Mouse (Mus musculus) neural tube, embryonic 10.5 days (tissue): ENCODE data around the gene Cox6a1.
"Not testable (repeated sequence)": the region's sequence is repeated elsewhere in the genome, so short reads cannot be mapped to it uniquely, and the experiment has no call there.

Experiments
- DNase-seq: peaks from one replicate; pipeline ENCODE4 v3.0.0-alpha.2; 2017; ENCODE audit warnings: low spot score; ENCODE audit errors: extremely low spot score

Gene Cox6a1

DNA sequence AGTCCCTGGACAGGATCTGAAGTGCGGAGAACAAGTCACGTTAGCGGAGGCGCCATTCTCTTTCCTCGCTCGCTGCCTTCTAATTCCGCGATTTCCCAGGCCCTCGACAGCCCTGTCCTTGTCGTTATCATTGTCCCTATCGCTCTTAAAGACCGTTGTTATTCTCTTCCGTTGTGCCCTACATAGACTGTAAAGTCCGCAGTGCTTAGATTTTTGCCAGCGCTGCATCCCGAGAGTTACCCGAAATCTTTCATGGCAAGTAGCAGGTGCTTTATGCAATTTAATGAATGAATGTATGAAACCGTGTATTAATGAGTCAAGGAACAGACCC lies 409 bp upstream of the Cox6a1 start:
- no peak for DNase-seq

DNA sequence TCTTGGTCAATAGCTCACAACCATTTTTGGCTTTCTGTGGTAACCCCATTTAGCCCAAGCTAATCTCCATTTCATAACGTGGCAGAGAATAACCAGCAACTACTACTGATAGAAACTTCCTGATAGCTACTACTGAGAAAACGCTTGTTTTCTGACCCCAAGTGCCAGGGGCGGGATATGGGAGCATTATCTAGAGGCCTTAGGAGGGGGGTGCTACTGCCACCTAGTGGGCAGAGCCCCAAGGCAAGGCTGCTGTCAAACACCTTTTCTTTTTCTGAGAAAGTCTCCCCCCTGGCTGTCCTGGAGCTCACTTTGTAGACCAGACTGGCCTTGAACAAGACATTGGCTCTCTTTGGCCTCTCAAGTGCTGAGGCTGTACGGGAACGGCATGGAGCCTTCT lies 1.2 kb downstream of the Cox6a1 start:
- DNase-seq = peak; percentile 70

DNA sequence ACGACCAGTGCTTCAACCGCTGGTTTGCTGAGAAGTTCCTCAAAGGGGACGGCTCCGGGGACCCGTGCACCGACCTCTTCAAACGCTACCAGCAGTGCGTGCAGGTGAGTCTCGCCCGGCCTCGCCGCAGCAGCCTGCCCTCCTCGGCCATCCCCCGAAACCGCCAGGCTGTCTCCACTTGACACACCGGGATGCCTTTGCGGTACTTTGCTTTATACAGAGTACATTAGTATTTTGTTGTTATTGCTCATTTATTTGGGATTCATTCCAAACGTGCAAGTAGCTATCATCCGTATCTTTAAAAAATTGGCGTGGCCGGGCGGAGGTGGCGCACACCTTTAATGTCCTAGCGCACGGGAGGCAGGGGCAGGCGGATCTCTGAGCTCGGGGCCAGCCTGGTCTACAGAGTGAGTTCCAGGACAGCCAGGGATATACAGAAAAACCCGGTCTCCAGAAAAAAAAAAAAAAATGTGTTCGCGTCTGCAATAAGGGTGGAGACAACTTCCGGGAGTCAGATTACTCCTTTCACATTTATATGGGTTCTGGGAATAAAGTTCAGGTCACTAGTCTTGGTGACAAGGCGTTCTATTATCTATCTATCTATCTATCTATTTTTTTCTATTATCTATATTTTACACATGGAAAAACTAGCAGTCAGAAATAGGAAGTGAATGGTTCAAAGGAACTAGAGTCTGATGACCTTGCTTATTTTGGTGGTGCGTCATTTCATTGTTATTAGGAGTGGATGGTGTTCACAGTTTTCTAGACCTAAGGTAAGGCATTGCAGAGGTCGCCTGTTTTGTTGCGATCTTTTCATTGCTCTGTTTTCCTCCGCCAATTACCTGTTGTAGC lies 7.2 kb downstream of the Cox6a1 start:
- no peak for DNase-seq

DNA sequence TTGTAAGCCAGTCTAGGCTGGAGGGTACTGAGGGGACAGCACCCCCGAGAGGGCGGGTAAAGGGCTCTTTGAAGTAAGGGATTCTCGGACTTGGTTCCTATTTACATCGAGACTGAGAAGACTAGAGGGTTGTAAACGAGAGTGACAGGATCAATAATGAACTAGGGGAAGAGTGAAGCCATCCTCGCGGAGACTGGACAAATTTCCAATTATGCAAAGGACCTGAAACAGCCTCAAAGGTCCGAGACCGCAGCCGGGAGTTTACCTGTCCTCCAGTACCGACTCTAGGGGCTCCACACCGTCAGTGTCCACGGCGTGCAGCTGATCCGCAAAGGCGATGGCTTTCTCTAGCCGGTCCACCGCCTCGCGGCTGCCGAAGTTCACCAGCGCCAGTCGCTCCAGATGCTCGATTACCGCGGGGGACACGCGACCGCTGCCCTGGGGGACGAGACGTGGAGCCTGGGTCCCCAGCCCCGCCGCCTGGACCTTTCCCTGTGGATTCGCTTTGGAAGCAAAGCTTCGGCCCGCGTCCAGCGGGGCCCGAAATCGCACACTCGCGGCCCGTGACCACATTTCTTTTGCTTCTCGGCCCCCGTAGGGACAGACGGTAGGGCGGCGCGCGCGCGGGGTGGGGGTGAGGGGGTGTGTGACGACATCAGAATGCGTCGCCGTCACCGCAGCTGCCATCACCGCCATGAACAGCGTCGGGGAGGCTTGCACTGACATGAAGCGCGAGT lies 8.0 kb downstream of the Cox6a1 start, which contains the start of the genes Gatc and Triap1:
Gatc (minus strand) TSS at position 602 of the 737 bp plus-strand sequence.
Triap1 (plus strand) TSS at position 649 of the 737 bp plus-strand sequence.
- DNase-seq = peak; percentile 93

DNA sequence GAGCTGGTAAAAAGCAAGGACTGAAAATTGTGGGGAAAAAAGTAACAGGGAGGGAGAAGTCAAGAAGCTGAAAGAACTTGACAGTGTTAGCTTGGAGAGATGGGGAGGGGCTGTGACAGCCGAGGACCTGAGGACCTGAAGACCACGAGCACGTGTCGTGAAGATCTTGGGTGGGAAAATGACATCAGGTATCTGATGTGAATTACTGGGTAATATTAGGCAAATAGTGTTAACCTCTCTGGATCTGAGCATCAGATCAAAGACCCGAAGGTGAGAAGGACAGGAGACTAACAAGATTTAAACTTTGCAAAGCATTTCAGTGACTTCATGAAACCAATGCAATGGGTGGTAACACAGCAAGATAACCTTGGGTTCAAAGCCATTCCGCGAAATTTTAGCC lies 8.8 kb downstream of the Cox6a1 start:
- DNase-seq = no peak

DNA sequence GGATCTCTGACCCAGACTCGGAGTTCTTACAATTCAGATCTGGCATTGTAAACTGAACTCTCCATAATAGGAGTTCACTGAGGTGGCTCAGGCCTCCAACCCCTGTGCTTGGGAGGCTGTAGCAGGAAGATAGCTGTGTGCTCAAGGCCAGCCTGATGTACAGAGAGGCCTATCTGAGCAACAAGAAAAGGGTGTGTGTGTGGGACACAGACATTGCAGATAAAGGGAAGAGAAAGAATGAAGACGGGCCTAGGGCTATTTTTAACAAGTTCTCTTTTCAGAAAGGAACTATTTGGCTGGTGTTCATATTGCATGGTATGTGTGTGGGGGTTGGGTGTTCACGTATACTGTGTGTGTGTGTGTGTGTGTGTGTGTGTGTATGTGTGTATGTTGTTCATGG lies 15.2 kb downstream of the Cox6a1 start:
- DNase-seq = no peak

DNA sequence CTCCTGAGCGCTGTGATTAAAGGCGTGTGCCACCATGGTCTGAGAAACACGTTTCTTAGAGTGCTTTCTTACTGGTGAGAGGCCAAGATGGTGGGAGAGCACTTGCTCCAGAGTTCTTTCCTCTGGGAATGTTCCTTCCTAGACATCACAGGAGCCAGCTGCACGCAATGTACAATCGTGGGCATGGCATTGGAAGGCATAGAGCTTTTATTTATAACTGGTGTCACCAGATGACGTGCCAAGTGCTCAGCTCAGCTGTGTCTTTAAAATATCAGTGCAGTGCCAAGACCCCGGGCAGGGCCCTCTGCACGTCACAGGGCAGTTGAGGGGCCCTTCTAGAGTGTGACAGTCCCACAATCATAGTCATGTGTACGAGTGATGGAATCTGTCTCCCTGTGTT lies 17.8 kb downstream of the Cox6a1 start:
- no peak for DNase-seq

DNA sequence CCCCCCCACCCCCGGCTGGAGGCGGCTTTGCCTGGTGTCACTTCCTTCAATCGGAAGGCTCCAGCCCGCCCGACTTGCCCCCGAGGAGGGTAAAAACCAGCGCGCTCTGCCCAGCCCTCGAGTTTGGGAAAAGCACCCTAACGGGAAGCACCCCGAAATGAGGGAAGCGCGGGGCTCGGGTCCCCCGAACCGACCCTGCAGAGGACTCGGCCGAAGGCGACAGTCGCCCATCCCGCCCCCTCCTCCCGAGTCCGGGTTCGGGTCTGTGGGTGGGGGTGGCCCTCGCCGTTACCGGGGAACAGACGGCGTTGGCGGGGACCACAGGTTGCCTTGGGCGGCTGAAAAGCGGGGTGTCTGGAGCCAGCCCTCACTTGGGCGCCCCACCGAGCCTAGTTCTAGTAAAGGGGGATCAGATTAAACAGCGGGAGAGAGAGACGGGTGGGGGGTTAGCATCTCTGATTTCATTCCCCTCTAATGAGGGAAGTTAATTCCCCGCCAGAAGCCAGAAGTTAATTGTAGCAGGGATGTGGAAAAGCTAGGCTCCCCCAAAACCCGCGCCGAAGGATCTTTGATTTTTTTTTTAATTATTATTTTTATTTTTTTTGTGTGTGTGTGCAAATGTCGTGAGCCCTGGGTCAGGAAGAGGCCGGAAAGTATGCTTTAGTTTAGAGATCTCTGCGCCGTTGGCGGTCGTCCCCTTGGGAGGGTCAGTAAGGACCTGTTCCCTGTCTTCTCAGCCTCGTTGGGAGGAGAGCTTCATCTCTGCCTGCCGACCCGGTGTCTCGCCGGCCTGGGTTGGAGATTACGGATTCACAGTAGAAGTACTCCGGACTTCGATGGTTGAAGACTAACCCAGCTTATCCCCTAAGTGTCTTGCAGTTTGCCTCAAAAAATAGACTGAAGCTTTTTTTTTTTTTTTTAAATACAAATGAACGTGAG lies 20.9 kb downstream of the Cox6a1 start:
- peak; percentile 63 for DNase-seq

DNA sequence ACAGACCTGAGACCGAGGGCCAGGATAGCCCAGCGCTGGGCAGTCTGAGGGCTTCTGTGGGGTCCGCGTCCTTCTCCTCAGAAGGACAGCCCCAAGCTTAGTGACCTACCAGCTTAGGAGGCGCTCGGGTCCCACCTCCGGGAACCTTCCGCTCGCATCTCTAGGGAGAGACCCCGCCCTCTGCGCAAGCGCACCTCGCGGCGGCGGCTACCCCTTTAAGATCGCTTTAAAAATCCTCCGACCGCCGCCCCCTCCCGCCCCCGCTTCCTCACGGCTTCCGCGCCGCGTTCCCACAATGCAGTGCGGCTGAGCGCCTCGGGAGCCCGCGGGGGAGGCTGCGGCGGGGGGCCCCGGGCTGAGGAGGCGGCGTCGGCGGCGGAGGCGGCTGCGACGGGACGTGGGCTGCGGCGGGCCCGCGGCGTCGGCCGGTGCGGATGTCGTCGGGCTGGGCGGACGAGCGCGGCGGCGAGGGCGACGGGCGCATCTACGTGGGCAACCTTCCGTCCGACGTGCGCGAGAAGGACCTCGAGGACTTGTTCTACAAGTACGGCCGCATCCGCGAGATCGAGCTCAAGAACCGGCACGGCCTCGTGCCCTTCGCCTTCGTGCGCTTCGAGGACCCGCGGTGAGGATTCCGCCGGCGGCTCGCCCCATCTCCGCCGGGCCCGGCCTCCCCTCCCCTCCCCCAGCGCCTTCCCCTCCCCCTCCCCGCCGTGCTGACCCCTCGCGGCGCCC lies 21.7 kb downstream of the Cox6a1 start, which contains the start of gene Srsf9:
Srsf9 (plus strand) TSS at position 303 of the 735 bp plus-strand sequence.
- peak; percentile 95 for DNase-seq

DNA sequence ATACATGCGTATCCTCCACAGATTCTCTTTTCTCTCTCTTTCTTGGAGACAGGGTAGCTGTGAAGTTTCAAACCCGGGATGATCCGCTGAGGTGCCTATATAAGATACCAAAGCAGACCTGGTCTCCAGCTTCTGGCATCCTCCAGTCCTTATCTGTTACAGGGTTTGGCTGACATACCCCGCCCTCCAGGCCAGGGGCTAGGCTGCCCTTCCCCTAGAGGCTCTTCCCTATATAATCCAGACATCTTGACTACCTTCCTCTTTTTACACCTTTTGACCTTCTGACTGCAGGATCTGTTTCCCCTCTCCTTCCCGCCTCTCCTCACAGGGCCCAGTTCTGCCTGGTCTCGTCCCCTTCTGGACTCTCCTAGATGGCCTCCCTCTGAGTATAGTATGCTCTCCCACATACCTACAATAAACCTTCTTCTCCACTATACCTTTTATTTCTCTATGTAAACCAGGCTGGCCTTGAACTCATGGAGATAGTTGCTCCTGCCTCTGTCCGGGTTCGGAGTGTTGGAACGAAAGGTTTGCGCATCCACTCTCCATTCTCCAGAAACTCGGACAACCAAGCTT lies 22.4 kb downstream of the Cox6a1 start:
- no peak for DNase-seq

DNA sequence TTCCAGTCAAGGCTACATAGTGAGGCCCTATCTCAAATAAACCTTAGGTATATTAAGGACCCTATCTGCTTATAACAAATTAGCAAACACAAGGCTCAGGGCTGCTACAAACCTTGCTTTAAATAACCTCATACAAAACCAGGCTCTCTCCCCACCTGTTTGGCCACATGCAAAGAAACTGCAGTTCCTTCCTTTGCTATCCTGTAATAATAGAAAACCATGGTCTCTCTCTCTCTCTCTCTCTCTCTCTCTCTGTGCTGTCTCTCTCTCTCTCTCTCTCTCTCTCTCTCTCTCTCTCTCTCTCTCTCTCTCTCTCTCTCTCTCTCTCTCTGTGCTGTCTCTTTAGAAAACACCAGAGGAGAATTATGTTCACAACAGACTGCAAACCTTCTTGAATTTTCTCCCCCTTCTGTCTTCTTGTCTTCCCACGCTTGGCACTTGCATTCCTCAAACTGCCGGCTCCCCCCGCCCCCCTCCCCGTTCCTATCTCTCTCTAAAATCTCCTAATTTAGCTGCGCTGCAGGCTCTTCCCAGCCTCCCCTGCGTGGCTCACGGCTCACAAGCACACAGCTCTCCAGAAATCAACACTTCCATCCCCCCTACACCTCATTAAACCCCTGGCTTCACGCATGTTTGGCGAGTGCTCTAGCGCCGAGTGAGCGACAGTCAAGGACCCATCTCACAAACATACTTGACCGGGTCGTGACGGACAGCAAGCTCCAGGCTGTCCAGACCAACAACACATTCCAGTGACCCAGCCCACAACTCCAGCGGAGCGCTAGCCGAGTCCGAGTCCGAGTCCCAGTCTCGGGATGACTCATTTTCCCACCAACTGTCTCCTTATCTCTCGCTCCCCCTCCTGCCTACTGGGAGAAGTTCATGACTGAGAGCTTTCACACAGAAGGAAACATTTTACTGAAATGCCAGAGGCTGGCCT lies 29.5 kb downstream of the Cox6a1 start:
- DNase-seq = peak; percentile 79

DNA sequence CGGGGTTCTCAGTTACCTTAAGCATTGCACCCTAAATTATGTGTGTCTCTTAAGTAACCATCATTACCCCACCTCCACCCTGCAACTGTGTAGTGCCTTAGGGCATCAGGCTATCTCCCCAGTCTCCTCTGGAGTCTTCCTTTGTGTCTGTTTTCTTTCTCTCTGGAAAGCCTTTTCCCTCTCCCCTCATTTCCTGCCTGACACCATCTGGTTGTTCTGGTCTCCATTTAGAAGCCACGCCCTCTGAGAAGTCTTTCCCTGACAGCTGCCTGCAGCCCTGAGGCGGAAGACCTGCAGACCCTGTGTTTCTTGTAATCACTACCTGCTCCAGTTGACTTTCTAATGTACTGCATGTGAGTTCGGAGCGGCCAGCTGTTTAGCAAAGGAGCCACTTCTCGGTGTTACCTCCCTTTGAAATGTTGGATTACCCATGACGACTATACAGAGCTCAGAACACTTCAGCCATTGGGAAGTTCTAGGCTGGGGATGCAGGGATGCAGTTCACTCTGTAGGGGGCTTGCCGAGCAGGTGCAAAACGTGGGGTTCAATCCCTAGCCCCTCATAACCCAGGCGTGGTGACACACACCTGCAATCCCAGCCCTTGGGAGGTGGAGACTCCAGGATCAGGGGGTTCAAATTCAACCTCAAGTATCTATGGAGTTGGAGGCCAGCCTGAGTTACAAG lies 31.0 kb downstream of the Cox6a1 start:
- DNase-seq = peak; percentile 55

DNA sequence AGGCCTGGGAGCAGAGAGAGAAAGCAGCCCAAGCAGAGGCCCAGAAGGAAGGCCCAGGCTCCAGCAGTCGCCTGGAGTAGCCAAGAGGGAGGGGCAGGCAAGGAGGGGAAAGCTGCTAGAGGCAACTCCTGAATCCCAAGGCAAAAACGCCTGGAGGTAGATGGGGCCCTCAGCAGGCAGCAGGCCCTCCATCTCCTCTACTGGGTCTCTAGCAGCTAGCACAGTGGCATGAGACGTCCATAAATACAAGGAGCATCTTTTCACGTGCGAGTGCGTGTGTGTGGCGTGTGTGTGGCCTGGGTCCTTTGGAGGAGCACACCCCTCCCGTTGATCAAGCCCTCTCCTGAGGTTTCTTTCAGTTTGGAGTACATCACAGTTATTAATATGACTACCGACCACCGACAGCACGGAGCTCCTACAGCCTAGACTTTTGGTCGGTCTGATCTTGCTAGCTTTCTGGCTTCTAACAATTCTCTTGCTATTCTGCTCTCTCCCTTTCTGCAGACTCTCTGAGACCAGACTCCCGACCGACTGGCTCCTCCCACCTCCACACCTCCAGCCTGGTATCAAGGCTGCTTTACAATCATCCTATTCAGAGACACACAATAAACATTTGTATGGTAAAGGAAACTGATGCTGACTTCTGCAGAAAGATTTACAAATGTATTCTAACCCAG lies 31.7 kb downstream of the Cox6a1 start:
- DNase-seq = peak; percentile 50

DNA sequence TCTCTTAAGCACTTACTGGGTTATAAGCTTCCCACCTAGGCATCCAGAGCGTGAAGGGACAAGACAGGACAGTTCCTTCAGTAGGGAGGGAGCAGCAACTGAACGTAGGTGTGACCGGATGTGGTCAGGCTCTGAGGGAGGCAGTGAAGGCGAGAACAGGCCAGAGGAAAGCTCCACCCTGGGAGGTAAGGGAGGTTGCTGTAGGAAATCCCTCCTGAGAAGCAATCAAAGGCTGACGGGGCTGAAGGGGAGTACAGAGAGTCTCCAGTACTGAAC lies 35.2 kb downstream of the Cox6a1 start:
- no peak for DNase-seq

DNA sequence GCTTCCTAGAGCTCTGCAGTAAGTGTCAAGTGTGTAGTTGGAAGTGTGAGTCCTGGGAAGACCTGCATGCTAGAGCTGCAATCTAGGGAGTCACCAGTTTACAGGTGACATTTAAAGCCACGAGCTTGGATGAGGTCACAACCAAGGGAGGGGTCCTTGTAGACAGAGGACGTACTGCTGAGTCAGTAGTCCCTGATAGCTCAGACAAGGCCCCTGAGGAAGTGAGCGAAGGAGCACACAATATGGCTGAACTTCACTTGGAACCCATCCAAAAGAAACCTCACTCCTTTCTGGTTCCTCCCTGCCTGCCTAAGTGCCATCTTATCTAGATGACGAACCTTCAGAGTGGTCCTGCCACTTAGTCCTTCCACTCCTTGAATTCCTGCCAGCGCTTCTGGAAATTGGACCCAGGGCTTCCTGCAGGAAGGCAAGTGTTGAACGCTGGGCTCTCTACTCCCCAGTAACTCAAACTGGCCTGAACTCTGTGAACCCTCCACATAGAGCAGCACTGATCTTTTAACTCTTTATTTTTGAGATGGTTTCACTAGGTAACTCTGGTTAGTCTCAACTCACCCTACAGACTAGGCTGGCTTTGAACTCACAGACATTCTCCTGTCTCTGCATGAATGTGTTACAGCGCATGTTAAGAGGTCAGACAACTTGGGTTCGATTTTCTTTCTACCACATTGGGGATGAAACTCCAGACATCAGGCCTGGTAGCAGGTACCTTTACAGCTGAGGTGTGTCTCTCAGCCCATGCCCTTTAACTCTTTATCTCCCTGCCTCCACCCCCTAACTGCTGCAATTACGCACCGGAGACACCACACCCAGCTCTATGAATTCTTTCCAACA lies 35.7 kb downstream of the Cox6a1 start:
- no peak for DNase-seq

DNA sequence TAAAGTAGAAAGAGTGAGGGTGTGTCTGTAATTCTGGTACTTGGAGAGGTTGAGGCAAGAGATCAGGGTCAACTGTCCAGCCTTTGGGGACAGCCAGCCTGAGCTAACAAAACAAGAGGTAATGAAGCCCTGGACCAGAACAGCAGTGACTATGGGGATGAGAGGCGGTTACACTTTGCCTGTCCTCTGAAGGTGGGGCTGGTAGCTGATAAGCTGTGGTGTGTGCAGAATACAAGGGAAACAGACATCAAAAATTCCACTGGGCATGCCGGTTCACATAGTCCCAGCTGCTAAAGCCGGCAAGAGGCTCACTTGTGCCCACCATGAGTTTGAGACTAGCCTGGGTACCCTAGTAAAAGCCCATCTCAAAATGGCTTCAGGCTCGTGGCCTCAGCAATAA lies 36.4 kb downstream of the Cox6a1 start:
- DNase-seq = no peak

DNA sequence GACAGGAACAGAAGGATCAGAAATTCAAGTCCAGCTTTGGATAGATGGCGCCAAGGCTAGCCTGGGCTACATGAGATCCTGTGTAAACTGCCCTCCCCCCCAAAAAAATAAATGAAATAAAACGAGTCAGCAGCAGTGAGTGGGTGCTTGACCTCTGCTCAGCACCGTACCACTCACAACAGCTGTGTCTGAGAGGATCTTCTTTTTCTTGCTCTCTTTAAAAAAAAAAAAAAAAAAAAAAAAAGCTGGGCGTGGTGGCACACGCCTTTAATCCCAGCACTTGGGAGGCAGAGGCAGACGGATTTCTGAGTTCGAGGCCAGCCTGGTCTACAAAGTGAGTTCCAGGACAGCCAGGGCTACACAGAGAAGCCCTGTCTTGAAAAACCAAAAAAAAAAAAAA lies 46.6 kb downstream of the Cox6a1 start:
- not testable (repeated sequence) for DNase-seq
